Mouse (Mus musculus): Measurements from ENCODE around the gene 4933406M09Rik. TPM values are rescaled to one million over a fixed set of nuclear protein-coding genes. Genes with fewer than 3 reads are reported as not detected.

The 4933406M09Rik gene
- total and polyA plus RNA-seq, 3 experiments = not detected

DNA sequence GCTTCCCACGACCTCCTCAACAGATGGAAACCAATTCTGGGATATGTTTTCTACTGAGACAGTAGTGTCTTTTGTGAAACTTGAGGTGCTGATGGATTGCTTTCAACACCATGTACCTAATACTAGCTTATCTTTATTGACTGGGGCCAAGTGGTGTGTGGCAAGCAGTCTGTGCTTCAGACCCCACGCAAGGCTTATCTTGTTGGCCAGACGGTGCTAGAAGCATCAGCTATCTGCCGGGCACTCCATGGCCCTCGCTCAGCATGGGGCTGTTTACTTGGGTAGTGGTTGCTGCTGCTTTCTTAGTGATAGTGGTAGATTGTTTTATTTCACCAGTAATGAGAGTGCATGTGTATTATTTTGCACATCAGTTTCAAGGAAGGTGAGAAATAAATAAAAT lies 40.5 kb downstream of the 4933406M09Rik start:
- peak; percentile 93 for DNase-seq (ENCODE audit: low read depth, low spot score)
- H3K4me3 ChIP-seq (ENCODE audit: control insufficient read depth in 1 of 2, insufficient read depth in 1 of 2, low read depth in 2 of 2, low read length in 2 of 2) = no peak overlapping the region
- peaks cover 4 to 12% of the 10 kb centered on the region in 2 experiments; a peak in 3 of 4 replicates for H3K4me1 ChIP-seq (ENCODE audit: control insufficient read depth in 1 of 2, insufficient read depth in 2 of 2, low read length in 2 of 2)
- no peak overlapping the region for H3K9ac ChIP-seq (ENCODE audit: control insufficient read depth, low read depth, low read length, poor library complexity, severe bottlenecking)
- H3K27me3 ChIP-seq (ENCODE audit: control insufficient read depth in 1 of 2, insufficient read depth in 2 of 2, low read length in 2 of 2) = no peaks in the 10 kb centered on the region
- H3K36me3 ChIP-seq (ENCODE audit: control insufficient read depth in 1 of 2, insufficient read depth in 2 of 2, low read length in 2 of 2) = peaks cover 22 to 34% of the 10 kb centered on the region in 2 experiments
- H3K79me2 ChIP-seq (ENCODE audit: control insufficient read depth, insufficient read depth, low read length, poor library complexity) = peaks cover 2% of the 10 kb centered on the region
- TF ChIP-seq POLR2AphosphoS5 (IDR thresholded peaks at IDR 0.05; ENCODE audit: borderline replicate concordance, low read depth, low read length) (no peak), RCOR1 (IDR thresholded peaks at IDR 0.05; ENCODE audit: low read depth, low read length) (peak; percentile 98), EP300 (IDR thresholded peaks at IDR 0.05; ENCODE audit: low read depth in 1 of 2, low read length in 2 of 2) (peak; percentile 95 to 98), KAT2A (conservative IDR thresholded peaks at IDR 0.05; ENCODE audit: low read depth, low read length) (no peak; the same call in 1 of the 2 replicates), UBTF (IDR thresholded peaks at IDR 0.05; ENCODE audit: borderline replicate concordance, insufficient read depth, low read depth, low read length) (peak; percentile 97), TCF12 (IDR thresholded peaks at IDR 0.05; ENCODE audit: low read depth, low read length) (peak; percentile 99), GATA1 (IDR thresholded peaks at IDR 0.05; ENCODE audit: low read depth, low read length) (peak; percentile 97), SIN3A (IDR thresholded peaks at IDR 0.05; ENCODE audit: low read length) (peak; percentile 92), POLR2AphosphoS2 (IDR thresholded peaks at IDR 0.05; ENCODE audit: low read length) (no peak), MAFK (IDR thresholded peaks at IDR 0.05; ENCODE audit: borderline replicate concordance, low read depth, low read length) (peak; percentile 81; the same call in 1 of the 2 replicates), TBP (IDR thresholded peaks at IDR 0.05; ENCODE audit: low read depth, low read length) (peak; percentile 96), CHD1 (IDR thresholded peaks at IDR 0.05; ENCODE audit: low read depth, low read length) (no peak), SMC3 (IDR thresholded peaks at IDR 0.05; ENCODE audit: low read depth, low read length) (peak; percentile 13; the same call in 1 of the 2 replicates), HCFC1 (IDR thresholded peaks at IDR 0.05; ENCODE audit: low read depth, low read length) (0 out of 2 replicates have a peak, but pooled peaks have one; percentile 22), BHLHE40 (IDR thresholded peaks at IDR 0.05; ENCODE audit: borderline replicate concordance, low read depth, low read length) (peak; percentile 72), ZNF384 (IDR thresholded peaks at IDR 0.05; ENCODE audit: low read depth, low read length) (0 out of 2 replicates have a peak, but pooled peaks have one; percentile 14), ETS1 (IDR thresholded peaks at IDR 0.05; ENCODE audit: low read depth, low read length) (peak; percentile 91), TAL1 (IDR thresholded peaks at IDR 0.05; ENCODE audit: low read length) (peak; percentile 99), MAZ (IDR thresholded peaks at IDR 0.05; ENCODE audit: low read depth, low read length) (peak; percentile 84), MXI1 (IDR thresholded peaks at IDR 0.05; ENCODE audit: low read depth, low read length) (peak; percentile 64), MYB (IDR thresholded peaks at IDR 0.05; ENCODE audit: low read depth, low read length) (peak; percentile 56; the same call in 1 of the 2 replicates)
- H3K9me3 ChIP-seq (replicated peaks; ENCODE audit: insufficient read depth, low read length) = no peaks in the 10 kb centered on the region
- 0 out of 2 replicates have a peak overlapping the region, but pooled peaks have one; percentile 38 for H3K27ac ChIP-seq (ENCODE audit: control insufficient read depth, low read depth, low read length)

All from MEL (cell line).